Mouse (Mus musculus) cerebellum, adult (tissue): Measurements from ENCODE around the gene Ubl5.
"Not testable (repeated sequence)": the region's sequence is repeated elsewhere in the genome, so short reads cannot be mapped to it uniquely, and the experiment has no call there.

Experiments
- ATAC-seq: cut with Nextera tagmentation; 2 replicates; pipeline ENCODE4 v1.9.2; 2017; ENCODE audit warnings: mild to moderate bottlenecking, moderate library complexity, mixed read lengths; ENCODE audit not compliant: insufficient number of reproducible peaks, low FRiP score, low TSS enrichment

The Ubl5 gene

DNA sequence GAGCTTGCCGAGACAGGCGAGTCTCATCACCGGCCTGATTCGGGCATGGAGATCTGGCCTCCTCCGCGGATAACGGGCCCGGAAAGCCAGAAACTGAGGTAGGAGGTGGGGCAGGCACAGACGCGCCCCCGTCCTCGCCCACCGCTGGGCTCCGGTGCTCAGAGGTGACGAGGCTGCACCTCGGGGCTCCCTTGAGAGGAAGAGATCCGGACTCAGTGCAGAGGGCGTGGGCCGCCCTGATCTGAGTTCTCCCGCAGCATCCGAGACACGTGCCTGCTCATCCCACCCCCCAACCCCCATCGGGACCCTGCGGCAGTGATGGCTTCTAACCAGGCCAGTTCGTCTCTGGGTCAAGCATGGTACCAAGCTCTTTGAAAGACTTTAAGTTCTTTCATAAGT lies 9.6 kb downstream of the Ubl5 start:
- no peak for ATAC-seq

DNA sequence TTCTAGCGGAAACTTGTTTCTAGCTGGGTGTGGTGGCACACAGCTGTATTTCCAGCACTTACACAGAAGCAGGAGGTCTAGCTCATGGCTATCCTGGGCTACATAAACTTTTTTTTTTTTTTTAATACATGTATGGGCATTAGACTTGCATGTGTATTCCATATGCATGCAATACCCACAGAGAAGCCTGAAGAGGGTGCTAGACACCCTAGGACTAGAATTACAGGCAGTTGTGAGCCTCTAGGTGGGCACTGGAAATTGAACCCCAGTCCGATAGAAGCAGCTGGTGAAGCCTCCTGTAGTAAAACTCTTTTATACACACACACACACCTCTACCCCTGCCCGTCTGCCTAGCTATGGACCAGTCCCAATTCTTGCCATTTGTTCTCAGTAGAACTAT lies 11.2 kb downstream of the Ubl5 start:
- ATAC-seq = no peak

- ATAC-seq = no peak
These were observed 14.9 kb downstream of the Ubl5 start for GRCm38 (mm10) chr9:20657546-20657945.

GRCm38 (mm10) chr9:20662325-20662724 lies 19.6 kb downstream of the Ubl5 start:
- 0 out of 2 replicates have a peak, but pooled peaks have one; percentile 29 for ATAC-seq

- ATAC-seq = no peak
These were observed 20.2 kb downstream of the Ubl5 start for GRCm38 (mm10) chr9:20662874-20663273.

GRCm38 (mm10) chr9:20663956-20664355 lies 21.3 kb downstream of the Ubl5 start:
- no peak for ATAC-seq

GRCm38 (mm10) chr9:20664366-20664765 lies 21.7 kb downstream of the Ubl5 start:
- ATAC-seq = no peak

DNA sequence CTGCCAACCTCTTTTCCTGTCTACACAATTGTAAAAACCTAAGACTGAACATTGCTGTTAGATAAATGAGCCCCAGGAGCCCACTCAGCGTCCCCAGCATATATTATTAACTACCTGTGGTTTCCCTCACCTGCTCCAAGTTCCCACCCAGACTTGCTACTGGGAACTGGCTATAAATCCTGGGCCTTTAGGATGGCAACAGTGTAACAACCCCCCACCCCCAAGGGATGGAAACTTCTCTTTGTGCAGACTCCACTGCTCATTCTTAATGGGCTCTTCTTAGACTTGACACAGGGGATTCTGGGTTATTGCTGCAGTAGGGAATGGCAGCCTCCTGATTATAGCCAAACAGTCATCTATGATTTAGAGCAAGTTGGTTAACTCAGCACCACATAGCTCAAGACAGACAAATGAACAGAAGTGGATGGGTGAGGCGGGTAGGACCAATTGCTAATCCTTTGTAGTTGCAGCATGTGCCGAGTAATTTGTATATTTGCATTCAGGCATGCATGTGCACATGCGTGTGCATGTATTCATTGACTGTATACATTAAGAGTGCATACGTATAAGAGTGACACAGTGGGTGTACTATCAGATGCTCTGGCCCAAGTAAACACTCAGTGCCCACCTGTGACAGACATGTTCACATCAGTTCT lies 22.4 kb downstream of the Ubl5 start:
- ATAC-seq = no peak

GRCm38 (mm10) chr9:20665925-20666324 lies 23.2 kb downstream of the Ubl5 start:
- no peak for ATAC-seq

- no peak for ATAC-seq
These were observed 23.9 kb downstream of the Ubl5 start for GRCm38 (mm10) chr9:20666510-20667034.

GRCm38 (mm10) chr9:20668065-20668464 lies 25.4 kb downstream of the Ubl5 start:
- no peak for ATAC-seq

GRCm38 (mm10) chr9:20672047-20672446 lies 29.4 kb downstream of the Ubl5 start:
- no peak for ATAC-seq

GRCm38 (mm10) chr9:20677892-20678291 lies 35.2 kb downstream of the Ubl5 start:
- ATAC-seq = no peak

DNA sequence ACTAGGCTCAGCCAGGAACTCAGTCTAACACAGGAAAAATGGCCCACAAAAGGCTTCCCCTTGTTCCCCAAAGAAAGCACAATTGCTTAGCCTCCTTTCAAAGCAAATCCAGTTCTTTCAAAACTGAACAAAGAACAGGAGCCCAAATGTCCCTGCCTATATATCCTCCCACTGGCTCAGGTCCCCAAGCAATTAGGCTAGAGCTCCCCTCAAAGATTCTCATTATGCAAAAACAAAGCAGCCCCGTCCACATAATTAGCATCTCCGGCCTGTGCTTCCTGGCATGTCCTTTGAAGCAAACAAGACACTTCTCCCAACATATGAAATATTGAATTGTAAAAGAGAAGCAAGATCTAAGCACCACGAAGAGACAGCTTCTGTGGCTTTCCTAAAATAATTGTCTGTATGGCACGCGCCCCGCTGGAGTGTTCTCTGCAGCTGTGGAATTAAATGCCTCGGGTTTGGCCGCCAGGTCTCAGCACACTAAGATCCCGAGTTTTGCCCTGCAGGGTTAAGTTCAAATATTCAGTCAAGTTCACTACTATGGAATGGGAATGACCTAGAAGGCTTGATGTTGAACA lies 37.8 kb downstream of the Ubl5 start:
- ATAC-seq = no peak

- ATAC-seq = no peak
These were observed 39.1 kb downstream of the Ubl5 start for GRCm38 (mm10) chr9:20681546-20682388.

DNA sequence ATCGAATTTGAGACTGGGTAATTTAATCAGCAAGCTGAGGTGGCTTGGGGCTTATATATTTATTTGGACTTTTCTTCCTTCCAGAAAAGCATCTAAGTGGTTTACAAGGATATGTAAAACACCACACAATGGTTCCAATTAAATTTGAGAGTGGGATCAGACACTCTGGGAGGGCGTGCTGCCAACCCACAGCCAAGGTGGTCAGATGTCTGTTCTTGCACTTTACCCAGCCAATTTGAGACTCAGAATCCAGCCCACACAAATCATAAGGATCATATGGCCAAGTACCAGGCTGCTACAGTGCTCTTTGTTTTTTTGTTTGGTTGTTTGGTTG lies 39.7 kb downstream of the Ubl5 start:
- ATAC-seq = no peak

DNA sequence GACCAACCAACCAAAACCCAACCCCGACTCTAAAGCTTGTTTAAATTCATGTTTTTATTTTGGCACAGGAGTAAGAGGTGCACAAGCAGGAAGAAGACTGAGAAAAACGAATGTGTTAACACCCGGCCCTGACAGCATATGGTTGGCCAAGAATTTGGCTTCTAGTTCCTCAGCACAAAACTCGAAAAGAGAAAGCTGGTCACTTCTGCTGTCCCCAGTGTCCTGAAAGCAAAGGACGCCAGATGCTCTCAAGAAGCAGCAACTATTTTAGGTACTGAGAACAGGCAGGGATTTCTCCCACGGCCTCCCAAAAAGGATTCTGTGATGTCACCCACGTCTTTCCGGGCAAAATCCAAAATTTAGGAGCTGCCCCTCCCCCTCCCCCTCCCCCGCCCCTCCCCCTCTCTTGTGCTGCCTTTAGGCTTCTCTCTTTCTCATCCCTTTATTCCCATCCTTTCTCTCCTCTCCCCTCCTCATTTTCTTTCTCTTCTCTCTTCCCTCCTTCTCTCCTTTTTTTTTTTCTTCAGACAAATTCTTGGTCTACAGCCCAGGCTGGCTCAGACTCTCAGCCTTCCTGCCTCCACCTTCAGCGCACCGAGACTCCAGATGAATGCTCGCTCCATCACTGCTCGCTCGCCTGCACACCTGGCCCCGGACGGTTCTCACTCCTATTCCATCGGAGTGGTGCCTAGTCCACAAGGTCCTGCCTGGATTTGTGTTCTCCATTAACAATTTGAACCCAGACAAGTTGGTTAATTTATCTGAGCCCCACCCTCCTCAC lies 42.6 kb downstream of the Ubl5 start:
- no peak for ATAC-seq

DNA sequence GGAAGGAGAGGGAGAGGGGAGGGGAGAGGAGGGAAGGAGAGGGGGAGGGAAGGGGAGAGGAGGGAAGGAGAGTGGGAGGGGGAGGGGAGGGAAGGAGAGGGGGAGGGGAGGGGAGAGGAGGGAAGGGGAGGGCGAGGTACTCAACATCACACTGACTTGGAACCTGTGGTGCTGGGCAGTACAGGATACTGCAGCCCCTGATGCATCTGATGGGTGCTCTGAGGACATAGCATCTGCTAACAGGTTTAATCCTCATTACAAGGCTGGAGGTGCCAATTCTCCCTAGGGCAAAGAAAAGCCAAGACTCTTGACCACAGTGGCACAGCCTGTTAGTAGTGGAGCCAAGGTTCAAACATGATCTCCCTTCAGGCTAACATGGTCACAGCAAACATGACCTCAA lies 46.7 kb downstream of the Ubl5 start:
- no peak for ATAC-seq

GRCm38 (mm10) chr9:20689913-20690312 lies 47.2 kb downstream of the Ubl5 start:
- no peak for ATAC-seq

DNA sequence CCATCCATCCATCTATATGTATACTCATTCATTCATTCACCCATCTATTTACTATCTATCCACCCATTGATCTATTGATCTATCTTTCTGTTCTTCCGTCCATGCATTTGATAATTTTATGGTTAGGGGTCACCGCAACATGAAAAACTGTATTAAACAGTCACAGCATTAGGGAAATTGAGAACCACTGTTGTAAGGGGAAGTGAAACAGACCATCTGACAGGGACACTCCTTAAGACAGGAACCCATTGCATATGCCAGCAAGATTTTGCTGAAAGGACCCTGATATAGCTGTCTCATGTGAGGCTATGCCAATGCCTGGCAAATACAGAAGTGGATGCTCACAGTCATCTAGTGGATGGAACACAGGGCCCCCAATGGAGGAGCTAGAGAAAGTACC lies 47.8 kb downstream of the Ubl5 start:
- not testable (repeated sequence) for ATAC-seq

GRCm38 (mm10) chr9:20692863-20693262 lies 50.2 kb downstream of the Ubl5 start:
- no peak for ATAC-seq
